Mouse (Mus musculus): ENCODE measurements around the gene Nmnat2.

Gene Nmnat2

DNA sequence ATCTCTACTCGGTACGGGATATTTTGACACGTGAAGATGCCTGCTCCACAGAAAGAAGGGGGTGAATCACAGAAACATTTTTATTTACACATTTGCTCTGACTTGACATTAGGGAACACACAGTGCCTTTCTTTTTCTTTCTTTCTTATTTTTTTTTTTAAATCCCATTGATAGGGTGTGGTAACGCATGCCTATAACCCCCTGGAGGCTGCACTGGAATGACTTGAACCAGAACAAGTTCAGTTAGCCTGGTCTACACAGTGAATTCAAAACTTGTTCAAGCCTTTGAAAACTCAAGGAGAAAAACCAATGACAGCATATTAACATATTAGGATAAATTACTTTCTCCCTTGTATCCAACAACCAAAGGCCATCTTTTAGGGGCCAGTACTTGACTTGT is 204.3 kb downstream of the Nmnat2 start:
- in situ Hi-C loops (cut with MboI) = no loop called here

DNA sequence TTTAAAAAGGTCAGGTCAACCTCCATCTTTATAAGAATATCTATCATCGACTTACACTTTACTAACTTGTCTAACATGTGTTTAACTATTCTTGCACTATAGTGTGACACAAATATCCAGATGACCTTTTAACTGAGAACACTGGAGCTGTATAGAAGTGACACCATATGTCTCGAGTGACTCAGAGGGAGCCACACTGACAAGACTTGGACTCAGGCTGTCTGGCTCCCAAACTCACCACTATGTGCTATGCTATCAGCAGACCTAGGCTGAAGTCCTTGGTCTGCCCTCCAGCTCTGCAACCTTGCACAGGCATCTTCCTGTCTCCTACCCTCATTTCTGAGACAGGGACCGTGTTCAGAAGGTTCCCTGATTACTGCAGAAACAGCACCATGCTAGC is 209.0 kb downstream of the Nmnat2 start:
- in situ Hi-C loops (cut with MboI) = no loop called here

DNA sequence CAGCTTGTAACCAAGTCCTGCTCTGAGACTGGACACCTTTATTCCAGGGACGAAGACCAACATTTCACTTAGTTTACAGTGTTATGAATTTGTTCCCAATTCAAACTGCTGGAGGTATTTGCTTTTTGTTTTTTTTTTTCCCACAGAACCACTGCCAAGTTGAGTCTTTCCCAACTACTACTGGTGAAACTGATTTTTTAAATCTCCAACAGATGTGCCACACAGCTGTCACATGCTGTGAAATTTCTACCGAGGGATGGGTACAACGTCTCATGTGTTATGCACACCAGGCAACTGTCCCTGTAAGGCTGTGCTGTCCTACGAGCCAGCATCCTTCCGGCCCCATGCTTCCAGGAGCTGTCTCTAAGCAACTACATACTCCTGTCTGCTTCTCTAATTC is 213.5 kb downstream of the Nmnat2 start:
- in situ Hi-C loops (cut with MboI) = no loop called here
